Mouse (Mus musculus): Measurements from ENCODE around the gene Srgap3.

Gene Srgap3

DNA sequence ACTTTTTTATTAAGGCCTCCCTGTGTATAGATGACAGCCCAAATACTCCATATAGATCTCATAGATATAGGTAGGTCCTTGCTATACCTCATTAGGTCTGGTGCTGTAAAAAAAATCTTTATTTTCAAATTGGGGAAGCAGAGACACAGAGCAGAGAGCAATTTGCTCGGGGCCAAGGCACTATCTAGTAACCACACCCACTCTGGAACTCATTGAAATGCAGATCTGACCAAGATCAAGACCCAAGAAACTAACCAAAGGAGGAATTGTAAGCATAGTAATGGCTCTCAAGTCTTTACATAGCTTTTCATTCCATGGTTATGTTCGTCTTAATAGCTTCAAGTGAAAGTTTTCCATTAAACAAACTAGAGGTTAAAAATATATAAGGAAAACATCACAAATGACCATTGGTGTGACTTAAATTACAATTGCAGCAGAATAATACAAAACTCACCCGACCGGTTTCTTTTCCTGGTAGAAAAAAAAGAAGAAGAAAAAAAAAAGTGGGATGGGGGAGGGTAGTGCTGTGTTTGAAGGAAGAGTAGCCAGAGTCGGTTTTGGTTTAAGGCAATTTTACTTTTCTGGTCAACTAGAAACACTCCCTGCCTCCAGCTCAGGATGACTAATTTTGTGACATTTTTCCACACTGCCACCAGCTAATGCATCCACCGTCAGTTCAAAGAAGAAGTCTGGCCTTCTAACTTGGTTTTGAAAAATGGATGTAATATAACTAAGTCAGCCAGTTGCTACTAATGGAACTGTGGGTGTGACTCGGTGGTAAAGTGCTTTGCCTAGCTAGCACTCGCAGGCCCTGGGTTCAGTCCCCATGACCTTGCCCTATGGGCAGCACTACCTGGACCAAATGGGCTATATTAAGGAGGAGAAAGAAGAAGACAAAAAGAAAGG lies 3.4 kb upstream of the Srgap3 start:
- no peak for DNase-seq (ENCODE audit: low spot score in 2 of 2)

DNA sequence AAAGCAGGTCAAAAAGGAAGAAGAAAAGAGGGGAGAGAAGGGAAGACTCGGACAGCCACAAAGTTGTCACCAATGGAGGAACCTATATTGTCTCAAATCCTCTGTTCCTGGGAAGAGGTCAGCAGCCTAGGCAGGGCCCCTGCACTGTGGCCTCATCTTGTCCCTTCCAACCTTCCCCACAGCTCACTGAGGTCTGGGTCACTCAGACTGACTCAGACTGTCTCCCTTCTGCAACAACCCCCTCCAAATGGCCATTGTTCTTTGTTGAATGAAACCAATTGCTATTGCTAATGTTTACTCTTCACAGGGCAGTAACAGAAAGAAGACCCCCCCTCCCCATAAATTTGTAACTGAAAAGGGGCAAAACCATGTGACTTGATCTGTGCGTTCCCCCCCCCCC lies 2.2 kb upstream of the Srgap3 start:
- no peak for DNase-seq (ENCODE audit: low spot score in 2 of 2)

DNA sequence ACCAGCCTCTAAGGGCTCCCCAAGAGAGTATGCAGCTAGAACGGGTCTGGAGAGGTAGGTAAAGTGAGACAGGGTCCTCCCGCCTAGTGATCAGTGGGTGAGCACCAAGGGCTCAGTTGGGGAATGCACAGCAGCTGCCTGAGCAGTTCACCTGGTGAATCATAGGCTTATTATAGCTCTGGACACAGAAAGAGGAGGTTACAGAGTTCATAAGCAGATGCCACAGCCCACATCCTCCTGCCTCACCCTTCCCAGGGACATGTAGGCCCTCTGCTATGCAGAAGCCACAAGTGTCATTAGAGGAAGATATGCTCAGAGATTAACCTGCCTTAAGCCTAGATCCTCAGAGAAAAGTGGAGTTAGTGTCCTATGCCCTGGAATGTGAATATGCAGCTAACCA lies 1.4 kb upstream of the Srgap3 start:
- DNase-seq (ENCODE audit: low spot score in 2 of 2): no peak

DNA sequence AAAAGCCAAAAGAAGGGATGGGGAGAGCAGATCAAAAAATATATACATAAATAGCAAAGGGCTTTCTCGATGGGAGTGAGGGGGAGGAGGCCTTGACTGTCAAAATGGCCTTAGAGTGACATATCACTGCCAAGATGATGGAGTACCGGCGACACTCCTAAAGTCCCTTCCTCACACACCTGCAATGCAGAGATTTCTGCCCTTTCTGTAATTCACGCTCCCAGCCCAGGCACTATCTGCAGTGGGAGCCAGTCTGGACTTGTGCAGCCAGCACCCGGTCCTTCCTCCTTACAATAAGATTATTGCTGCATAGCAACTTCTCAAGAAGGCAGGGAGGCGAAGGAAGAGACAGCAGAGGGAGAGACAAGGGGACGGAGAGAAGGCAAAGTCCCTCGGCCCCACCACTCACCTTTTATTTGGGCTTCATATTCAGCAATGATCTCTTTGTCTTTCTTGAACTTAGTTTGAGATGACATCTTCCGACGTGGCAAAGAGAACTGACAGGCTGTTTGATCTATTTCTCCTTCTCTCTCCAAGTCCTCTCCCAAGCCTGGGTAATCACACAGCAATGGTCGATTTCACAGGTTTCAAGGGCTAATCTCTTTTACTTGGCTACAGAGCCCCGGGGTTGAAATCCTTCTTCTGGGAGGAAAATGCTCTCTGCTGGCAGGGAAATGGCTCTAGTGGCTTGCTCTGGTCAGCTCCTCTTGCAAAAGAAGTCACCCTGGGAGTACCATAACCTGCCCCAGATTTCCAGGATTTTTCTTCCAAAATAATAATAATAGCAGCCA lies 850 bp downstream of the Srgap3 start:
- DNase-seq (ENCODE audit: low spot score in 2 of 2): no peak

DNA sequence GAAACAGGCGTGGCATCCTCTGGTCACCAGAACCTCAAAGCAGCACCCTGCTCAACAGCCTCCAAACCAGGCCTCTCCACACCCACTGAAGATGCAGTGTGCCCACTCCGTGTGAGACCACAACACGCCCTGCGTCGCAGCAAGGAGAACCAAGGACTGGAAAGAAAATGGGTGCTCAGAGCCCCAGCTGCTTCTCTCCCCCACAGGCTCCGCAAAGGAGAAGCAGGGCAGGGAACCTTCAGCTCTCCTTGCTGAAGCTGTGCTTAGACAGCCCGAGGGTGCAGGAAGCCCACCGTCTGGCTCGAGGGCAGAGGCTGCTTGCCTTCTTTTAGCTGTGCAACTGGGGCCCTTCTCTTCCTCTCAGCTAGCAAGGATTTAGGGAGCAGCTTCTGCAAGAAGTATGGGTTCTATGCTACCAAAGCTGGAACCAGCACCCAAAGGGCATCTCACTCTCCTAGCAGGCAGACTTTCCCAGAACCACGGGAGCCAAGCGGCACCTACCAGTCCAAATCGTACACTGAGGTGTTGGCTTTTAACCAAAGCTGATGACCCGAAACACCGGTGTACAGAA lies 1.8 kb downstream of the Srgap3 start:
- DNase-seq (ENCODE audit: low spot score in 2 of 2): no peak

DNA sequence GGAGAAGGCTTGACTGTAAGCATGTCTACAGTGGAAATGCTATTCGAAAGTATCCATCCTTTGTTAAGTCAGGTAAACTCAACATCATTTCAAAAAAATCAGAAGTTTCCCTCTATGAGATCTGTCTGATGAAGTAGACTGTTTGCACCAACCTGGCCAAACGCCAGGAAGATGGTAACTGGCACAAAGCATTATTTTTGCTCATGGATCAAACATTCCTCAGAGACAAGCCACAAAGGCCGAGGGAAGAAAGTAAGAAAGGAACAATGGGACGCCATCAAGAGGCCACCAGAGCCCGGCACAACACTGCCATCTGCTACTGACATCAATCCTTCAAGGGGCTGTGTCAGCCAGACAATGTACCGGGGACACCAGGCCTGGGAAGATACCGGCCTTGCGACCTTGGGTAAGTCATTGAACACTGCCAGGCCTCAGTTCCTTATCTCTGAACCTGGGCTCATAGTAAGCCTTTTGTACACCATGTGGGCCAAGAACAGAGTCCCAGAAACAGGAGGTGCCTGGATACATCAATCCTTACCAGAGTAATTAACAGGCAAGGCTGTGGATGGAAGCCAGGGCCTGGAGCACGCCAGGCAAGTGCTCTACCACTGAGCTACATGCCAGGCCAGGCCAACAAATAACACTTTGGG lies 3.3 kb downstream of the Srgap3 start:
- DNase-seq (ENCODE audit: low spot score in 2 of 2): no peak

DNA sequence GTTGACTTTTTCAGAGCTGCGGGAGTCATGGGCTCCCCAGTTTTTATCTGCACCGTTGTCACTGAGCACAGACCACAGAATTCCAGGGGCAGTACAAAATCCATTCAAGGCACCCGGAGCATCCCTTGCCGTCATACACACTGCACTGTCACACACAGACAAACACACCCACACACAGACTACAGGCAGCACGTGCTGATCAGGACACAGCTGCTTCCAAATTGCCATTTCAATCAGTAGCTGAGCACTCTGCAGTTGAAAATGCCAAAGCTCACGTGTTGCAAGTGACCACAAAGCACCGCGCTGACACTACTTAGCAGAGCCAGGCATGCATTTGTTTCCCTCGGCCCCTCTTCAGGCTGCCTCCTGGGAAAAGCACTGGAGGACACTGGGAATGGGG lies 7.8 kb downstream of the Srgap3 start:
- DNase-seq (ENCODE audit: low spot score in 2 of 2): no peak

DNA sequence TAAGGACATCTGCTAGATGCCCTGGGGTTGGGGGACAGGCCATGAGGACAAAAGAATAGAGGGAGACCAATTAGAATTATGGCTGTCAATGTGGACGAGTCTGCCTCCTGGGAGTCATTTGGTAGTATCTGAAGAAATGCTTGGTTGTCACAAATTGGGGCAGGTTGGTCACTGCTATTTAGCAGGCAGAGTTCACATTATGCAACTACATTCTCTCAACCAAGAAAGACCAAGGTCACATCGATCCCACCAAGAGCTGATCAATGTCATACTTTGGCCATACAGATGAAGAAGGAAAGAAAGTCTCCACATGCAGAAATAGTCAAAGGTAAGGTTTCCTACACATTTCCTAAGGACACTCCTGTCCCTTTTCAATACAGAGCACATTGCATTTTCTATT lies 9.3 kb downstream of the Srgap3 start:
- DNase-seq (ENCODE audit: low spot score in 2 of 2): no peak

DNA sequence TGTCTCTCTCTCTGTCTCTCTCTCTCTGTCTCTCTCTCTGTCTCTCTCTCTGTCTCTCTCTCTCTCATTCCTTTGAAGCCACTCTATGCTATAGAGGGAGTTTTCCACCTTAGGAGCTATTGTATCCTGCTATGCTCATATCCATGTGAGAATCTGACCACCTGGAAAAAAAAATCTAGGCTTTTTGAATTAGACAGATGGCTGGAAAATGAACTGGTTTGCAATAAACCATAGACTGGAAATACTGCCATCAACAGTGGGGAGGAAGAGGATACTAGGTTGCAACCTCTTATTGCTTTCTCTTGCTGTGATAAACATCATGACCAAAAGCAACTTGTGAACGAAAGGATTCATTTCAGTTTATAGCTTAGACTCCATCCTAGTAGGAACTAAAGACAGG lies 12.6 kb downstream of the Srgap3 start:
- no peak for DNase-seq (ENCODE audit: low spot score in 2 of 2)

DNA sequence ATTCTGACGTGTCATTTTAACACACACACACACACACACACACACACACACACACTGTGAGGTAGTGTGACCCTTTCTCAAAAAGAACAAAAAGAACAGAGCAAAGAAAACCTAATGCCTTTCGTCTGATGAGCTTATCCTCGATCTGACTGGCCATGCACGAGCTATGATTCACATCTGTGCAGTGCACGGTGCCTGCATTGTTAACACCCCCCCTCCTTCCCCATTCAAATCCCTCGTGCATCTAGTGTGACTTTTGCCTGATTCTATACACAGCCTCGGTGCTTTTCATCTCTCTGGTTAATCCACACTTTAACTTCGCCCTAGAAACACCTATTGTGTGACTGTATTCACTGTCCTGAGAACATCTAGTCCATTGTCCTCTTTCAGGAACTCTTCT lies 14.5 kb downstream of the Srgap3 start:
- no peak for DNase-seq (ENCODE audit: low spot score in 2 of 2)

DNA sequence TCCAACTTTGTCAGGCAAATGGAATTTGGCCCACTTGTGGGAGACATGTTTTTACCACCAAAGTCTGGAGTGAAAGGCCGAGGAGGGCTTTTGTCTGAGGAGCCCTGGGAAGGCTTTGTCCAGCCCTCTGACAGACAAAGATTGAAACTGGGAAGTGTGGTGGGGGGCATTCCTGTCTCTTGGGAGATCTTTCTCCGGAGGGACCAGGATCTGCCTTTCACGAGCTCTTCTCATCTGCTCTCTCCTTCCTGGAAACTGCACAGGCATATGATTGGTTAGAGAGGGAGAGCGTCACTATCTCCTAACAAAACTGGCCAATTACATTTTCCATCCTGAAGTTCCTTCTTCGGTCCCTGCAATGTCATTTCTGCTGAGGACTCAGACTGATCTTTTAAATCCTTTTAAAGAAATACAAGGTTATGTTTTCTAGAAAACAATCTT lies 17.0 kb downstream of the Srgap3 start:
- DNase-seq (ENCODE audit: low spot score in 2 of 2): no peak

DNA sequence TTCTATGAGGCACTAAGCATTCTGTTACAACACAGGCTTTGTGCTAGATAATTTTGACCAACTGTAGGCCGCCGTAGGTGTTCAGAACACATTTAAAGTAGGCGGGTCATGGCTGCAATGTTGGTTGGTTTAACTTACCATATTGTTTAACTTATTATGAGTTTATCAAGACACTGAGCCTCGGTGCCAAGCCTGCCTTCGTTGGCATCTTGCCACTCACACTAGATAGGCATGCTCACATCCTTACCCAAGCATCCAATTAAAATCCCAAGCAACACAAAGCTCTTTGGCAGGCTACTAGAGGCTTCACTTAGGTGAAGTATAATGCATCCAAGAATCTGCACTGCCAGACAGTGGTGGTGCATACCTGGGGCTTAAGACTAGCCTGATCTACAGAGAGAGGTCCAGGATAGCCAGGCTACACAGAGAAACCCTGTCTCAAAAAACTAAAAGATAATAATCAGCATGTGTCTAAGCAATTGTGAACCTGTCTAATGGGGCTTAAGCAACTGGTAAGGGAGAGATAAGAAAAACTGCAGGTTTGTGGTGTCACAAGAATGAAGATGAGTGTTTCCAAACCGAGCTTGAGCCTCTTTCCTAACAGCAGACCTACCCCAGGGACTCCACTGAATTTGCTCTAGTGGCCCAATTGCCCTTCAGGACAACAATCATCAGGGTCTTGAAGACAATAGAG lies 17.6 kb downstream of the Srgap3 start:
- DNase-seq (ENCODE audit: low spot score in 2 of 2): no peak

DNA sequence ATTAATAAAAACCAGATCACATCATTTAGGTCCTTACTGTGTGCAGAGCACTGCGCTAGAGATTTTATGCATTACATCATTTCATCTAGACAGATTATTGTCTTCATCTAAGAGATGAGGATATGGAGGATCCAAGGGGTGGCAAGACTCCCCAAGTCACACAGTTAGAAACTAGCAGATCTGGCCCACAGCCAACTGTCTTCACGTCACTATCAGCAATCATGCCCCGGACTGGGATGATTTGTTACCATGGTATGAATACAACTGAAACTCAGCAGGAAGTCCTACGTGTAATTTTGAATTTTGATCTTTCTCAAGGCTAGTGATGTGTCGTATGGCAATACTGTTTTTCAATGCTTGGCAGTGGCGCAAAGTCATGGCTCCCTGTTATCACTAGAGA lies 18.2 kb downstream of the Srgap3 start:
- no peak for DNase-seq (ENCODE audit: low spot score in 2 of 2)

DNA sequence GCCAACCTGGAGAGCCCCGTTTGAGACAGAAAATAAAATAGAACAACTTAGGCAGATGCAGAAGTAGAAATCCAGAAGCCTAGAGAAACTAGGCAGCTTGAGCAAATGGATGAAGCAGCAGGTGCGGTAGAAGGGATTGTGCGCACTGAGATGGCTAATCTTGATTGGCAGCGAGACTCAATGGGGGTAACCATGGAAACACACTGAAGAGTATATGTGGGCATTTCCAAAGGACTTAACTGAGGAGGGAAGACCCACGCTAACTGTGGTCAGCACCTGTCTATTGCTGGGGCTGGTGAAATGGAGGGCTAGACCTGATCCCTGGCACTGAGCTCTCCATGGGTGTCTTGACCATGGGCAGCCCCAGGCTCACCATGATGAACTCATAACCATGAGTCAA lies 19.7 kb downstream of the Srgap3 start:
- no peak for DNase-seq (ENCODE audit: low spot score in 2 of 2)

DNA sequence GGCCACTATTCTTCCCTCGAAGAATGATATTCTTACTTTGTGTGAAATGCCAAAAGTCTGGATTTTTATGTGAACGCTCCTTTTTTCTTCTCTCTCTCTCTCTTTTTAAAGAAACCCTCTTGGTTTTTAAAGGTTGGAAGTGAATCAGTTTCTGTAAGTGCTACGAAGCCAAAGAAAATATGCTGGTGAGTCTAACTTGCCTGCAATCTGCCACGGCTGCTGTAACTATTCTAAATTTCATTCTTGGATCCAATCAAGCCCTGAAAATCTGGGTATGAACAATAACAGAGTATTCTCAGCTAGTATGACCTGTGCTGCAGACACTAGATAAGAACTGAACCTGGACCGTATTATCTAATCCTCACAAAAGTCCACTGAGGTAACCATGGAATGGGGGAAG lies 21.1 kb downstream of the Srgap3 start:
- DNase-seq (ENCODE audit: low spot score in 2 of 2): no peak

DNA sequence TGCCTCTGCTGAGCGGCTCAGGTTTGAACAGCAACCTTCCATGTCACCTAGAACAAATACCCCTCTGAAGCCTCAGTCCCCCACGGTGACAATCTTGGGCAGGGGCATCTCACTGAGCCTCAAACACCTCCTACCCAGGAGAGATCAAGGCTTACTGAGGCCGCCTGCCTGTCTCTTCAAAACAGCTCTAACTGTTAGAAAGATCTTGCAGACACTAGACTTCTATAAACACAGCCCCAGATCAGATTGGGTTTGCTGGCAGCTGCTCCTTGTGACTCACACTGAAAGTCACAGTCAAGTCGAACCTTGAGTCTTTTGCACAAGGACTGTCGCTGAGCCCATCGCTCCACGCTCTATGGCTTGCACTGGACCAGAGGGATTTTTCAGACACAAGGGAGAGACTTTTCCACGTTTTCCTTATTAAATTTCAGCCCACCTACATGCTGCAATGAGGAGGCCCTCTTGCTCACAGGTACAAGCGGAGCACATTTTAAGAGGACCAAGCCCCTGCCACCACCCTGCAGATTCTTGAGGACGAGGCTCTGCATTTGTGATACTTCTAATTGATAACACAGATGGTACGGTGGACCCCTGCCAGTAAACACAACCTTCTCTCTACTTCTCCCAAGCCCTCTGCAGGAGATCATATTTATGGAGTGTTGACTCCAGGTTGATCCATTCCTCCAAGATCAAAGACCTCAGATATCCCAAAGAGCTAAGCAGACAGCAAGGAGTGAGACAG lies 21.7 kb downstream of the Srgap3 start:
- DNase-seq (ENCODE audit: low spot score in 2 of 2): peak in 1 of 2 experiments; percentile 28

DNA sequence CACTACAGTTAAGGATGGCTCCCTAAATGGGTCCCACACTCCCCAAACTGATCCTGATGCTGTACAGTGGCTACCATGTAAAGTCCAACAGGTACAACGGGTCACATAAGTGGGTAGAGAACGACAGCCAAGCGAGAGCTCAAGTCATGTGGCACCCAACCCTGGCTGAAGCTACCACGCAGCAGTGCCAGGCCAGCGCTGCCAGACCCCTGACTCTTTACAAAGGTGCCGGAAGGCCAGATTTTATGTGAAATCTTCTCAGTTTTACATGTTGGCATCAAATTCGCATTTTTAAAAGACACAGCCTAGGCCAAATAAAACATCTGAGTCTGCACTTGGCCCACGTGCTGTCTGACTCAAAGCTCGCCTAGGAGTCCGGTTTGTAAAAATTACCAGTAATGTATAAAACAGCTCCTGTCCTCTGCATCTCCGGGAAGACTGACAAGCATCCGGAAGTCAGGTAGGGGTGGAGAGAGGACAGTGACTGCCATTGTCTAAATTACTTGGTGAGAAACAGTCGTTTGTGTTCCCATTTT lies 22.4 kb downstream of the Srgap3 start:
- DNase-seq (ENCODE audit: low spot score in 2 of 2): no peak

DNA sequence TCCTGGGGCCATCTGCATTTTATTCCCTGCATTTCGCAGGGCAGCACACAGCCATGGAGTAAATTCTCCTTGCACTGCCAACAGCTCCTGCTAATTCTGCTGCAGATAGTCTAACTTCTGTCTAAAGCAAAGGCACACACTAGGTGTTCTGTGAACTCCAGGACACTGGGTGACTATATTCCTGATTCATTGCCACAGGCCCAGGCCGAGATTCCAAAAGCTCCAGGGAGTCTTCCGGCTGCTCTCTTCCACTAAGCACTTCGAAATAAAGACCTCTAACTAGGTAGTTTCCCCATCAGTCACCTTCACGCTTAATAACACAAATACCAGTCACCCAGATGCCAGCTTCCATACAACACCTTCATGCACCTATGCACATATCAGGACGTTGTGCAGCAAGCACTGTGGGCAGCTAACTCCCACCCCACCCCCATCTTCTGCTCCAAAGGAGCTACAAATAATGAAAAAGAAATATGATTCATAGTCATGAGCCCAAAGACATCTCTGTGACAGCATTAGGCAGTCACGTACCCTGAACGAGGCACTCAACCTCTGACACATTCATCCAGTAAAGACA lies 26.4 kb downstream of the Srgap3 start:
- DNase-seq (ENCODE audit: low spot score in 2 of 2): no peak

DNA sequence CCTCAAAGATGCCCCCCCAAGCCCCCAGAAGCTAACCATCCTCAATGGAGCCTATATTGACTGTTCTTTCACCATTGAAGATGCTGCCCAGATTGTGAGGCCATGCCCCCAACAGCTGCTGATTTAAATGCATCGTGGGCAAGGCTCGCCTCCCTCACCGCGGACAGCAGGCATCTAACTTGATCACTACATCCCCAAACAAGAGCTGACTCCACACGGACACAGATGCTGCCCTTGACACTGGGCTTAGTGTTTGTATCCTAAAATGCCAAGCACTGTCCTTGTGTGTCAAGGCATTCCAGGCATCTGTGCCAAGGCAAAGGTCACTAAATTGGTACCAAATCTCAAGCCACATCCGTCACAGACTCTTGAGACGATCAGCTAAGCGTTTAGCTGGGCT lies 29.3 kb downstream of the Srgap3 start:
- no peak for DNase-seq (ENCODE audit: low spot score in 2 of 2)

DNA sequence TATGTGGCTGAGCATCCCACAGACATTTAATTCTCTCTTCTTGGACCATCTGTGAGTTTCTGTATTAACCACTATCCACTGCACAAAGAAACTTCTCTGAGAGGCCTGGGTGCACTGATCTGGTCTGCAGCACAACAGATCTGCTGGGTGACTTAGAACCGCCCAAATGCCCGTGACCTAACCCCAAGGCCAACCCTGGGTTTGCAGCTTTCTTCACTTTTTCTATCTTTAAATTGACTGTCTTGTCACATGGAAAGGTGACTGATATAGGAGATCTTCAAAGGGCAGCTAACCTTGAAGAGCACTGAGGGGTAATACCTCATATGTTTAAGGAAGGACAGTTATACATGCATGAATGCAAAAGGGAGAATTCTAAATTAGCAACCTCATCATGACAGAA lies 30.8 kb downstream of the Srgap3 start:
- no peak for DNase-seq (ENCODE audit: low spot score in 2 of 2)

All from frontal cortex, postnatal 14 days (tissue).